Mouse (Mus musculus) hindbrain, postnatal 0 days (tissue): ENCODE data around the gene Tekt4. TPM values are rescaled to one million over a fixed set of nuclear protein-coding genes. Genes with fewer than 3 reads are reported as not detected.

Source experiments
- ATAC-seq: fragments of 200-750 bp; cut with Nextera tagmentation; 2 replicates; pipeline ENCODE4 v1.8.0; 2017; ENCODE audit warnings: mild to moderate bottlenecking, moderate TSS enrichment, moderate library complexity
- DNase-seq: peaks from one replicate; pipeline ENCODE4 v3.0.0-alpha.2; 2015; ENCODE audit warnings: low spot score
- H3K27ac ChIP-seq: fragments of 300-500 bp; sonication (generic); 2 replicates; pipeline ENCODE4 v1.5.1; 2014; ENCODE audit warnings: mild to moderate bottlenecking
- H3K27me3 ChIP-seq: fragments of 300-500 bp; sonication (generic); 2 replicates; pipeline ENCODE4 v1.6.1; 2014; ENCODE audit warnings: low read length, mixed read lengths; ENCODE audit not compliant: insufficient read depth
- H3K36me3 ChIP-seq: fragments of 300-500 bp; sonication (generic); 2 replicates; pipeline ENCODE4 v1.6.1; 2014; ENCODE audit warnings: low read length, mixed read lengths; ENCODE audit not compliant: insufficient read depth
- H3K4me1 ChIP-seq: fragments of 300-500 bp; sonication (generic); 2 replicates; pipeline ENCODE4 v1.6.1; 2014; ENCODE audit warnings: antibody characterized with exemption, low read length, mixed read lengths; ENCODE audit not compliant: insufficient read depth
- H3K4me2 ChIP-seq: fragments of 300-500 bp; sonication (generic); 2 replicates; pipeline ENCODE4 v1.6.1; 2014; ENCODE audit warnings: low read depth, mild to moderate bottlenecking, low read length, moderate library complexity, mixed read lengths
- H3K4me3 ChIP-seq: fragments of 300-500 bp; sonication (generic); 2 replicates; pipeline ENCODE4 v1.5.1; 2014; ENCODE audit warnings: low read length
- H3K9ac ChIP-seq: fragments of 300-500 bp; sonication (generic); replicated peaks from 2 replicates; pipeline ENCODE4 v1.6.1; 2014; ENCODE audit warnings: mild to moderate bottlenecking, low read length, moderate library complexity, mixed read lengths
- H3K9me3 ChIP-seq: fragments of 300-500 bp; sonication (generic); 2 replicates; pipeline ENCODE4 v1.6.1; 2016; ENCODE audit warnings: low read length, mixed read lengths
- CTCF ChIP-seq: IDR thresholded peaks from 2 replicates; pipeline ENCODE4 v1.5.1; 2016; ENCODE audit warnings: antibody characterized with exemption, control low read depth, low read depth
- WGBS: fragments of 180-500 bp; shearing (Covaris S2); extraction: QIAGEN DNeasy Blood & Tissue Kit; methylation state at CpG from one replicate; pipeline ENCODE4 v1.1.7; 2014; 5-methylcytosine and 5-hydroxymethylcytosine counted together
- polyA plus RNA-seq: library from polyadenylated mRNA; unstranded; fragments of >200 nt; fragmentation: Nextera tagmentation; extraction: Ambion mirVana; gene quantifications from 2 replicates; pipeline ENCODE4 v1.2.1, GENCODE M21; 2015
- total RNA-seq: library from RNA; depleted of rRNA; stranded (reverse); fragments of >200 nt; gene quantifications from 2 replicates; pipeline ENCODE4 v1.2.3, GENCODE M21; 2014

Tekt4 gene
- total and polyA plus RNA-seq, 2 experiments from 2014 or later, result 2.3 to 7.4 TPM

DNA sequence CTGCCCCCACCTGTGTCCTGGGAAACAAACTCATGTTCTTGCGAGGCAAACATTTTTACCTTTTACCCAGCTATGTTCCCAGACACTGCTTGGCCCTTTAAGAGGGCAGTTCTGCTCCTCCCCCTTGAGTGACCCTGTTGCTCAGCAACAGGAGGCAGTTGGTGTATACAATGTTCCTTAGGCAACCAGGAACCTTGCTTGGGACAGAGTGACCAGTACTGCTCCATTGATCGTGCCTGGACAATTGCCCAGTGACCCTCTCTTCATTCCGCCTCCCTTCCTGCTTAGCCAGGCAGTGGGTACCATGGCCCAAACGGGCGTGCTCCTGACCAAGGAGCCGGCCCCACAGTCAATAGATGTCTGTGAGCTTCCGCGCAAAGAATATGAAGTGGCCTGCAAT lies 17.0 kb downstream of the Tekt4 start:
- H3K9ac ChIP-seq, result no peak overlapping the region
- H3K4me1 ChIP-seq, result no peaks in the 10 kb centered on the region
- TF ChIP-seq CTCF, result no peak
- H3K27me3 ChIP-seq, result peaks cover 16% of the 10 kb centered on the region; the same call in 1 of the 2 replicates
- DNase-seq (peak; percentile 78), ATAC-seq (peak; percentile 72)
- H3K27ac ChIP-seq, result peak overlapping the region; percentile 51; the same call in 1 of the 2 replicates
- 0 out of 2 replicates have a peak overlapping the region, but pooled peaks have one; percentile 19 for H3K4me2 ChIP-seq
- H3K36me3 ChIP-seq, result no peaks in the 10 kb centered on the region
- WGBS, result 22% methylated on average over 8 of the region's 8 CpGs
- no peaks in the 10 kb centered on the region for H3K9me3 ChIP-seq
- no peak overlapping the region for H3K4me3 ChIP-seq

DNA sequence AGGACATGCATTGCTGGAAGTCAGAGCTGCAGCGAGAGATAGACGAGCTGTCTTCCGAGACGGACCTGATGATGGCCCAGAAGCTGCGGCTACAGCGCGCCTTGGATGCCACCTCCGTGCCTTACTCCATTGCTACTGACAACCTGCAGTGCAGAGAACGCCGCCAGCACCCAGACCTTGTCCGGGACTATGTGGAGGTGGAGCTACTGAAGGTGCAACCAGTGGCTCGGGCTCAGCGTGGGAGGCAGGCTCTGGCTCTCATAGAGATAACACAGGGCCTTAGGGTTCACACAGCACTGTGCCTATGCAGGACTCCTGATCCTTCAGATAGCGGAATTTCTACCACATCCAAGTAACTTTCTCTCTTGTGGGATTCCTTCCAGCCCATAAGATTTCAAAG lies 17.6 kb downstream of the Tekt4 start:
- Histone ChIP-seq H3K4me1 (no peaks in the 10 kb centered on the region), H3K9me3 (no peaks in the 10 kb centered on the region), H3K4me2 (0 out of 2 replicates have a peak overlapping the region, but pooled peaks have one; percentile 19), H3K27ac (peak overlapping the region; percentile 51; the same call in 1 of the 2 replicates), H3K9ac (no peak overlapping the region), H3K4me3 (no peak overlapping the region), H3K27me3 (peaks cover 16% of the 10 kb centered on the region; the same call in 1 of the 2 replicates), H3K36me3 (no peaks in the 10 kb centered on the region)
- WGBS, result 61% methylated on average over 14 of the region's 14 CpGs
- no peak for ATAC-seq
- no peak for TF ChIP-seq CTCF
- no peak for DNase-seq

DNA sequence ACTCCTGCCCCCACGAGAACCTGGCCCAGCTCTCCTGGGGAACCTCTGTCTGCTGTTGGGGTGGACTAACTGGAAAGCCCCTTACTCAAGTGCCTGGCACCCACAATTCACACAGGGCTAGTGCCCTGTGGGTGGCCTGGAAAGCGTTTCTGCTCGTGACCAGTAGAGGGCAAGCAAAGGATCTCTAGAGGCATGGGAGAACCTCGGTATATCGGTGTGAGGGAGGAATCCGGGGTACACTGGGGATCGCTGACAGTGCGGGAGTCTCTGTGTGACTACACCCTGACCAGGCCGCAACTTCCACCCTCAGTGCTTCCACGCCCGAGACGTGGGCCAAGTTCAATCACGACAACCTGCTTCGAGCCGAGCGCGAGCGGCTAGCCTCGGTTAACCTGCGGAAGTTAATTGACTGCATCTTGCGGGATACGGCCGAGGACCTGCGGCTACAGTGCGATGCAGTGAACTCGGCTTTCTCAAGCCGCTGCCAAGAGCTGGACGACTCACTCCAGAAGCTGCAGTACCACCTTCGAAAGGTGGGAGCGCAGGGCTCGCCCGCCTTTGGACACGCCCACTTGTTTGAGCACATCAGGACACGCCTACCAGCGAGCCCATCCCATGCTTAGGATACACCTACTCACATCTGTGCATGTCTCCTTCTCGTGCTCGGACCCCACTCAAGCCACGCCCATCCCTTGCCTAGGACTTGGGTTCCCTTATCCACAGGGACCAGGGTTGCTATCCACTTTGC lies 20.1 kb downstream of the Tekt4 start:
- WGBS, result 2% methylated on average over 38 of the region's 38 CpGs
- Histone ChIP-seq H3K27ac (no peak overlapping the region), H3K27me3 (peaks cover 16% of the 10 kb centered on the region; the same call in 1 of the 2 replicates), H3K4me3 (peak overlapping the region; percentile 30), H3K9ac (peak overlapping the region; percentile 41; the same call in 1 of the 2 replicates), H3K9me3 (no peaks in the 10 kb centered on the region), H3K4me2 (peak overlapping the region; percentile 66), H3K36me3 (no peaks in the 10 kb centered on the region), H3K4me1 (no peaks in the 10 kb centered on the region)
- ATAC-seq (peak; percentile 67), DNase-seq (peak; percentile 83)
- TF ChIP-seq CTCF, result peak; percentile 71

DNA sequence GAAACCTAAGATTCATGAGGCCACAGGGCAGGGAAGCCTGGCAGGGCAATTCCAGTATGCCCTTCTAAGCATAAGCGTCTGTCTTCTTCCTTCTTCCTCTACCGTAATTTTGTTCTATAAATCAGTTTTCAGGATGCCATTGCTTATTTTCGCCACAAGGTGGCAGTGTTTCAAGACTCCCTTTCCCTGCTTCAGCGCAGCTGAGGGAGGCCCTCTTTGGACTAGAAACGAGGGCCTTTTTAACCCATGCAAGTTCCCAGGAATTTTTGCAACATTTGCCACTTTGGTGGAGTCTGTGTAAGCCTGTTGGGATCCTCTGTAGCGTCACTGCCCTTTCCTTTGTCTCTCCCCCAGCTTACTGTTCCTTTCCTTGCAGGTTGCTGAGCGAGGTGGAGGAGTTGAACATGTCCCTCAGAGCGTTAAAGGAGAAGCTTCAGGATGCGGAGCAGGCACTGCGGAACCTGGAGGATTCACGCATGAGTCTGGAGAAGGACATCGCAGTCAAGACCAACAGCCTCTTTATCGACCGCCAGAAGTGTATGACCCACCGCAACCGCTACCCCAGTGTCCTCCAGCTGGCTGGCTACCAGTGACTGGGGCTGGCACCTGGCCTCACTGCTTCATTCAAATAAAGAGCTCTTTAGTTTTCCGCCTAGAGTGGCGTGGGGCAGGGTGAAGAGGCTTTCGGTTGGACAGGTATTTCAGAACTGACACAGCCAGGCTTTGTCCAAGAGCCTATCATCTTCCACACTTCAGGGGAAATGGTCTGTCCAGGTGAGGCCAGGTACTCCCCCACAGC lies 21.7 kb downstream of the Tekt4 start:
- WGBS, result 30% methylated on average over 19 of the region's 19 CpGs
- H3K4me1 ChIP-seq, result no peaks in the 10 kb centered on the region
- 0 out of 2 replicates have a peak, but pooled peaks have one; percentile 14 for ATAC-seq
- H3K4me2 ChIP-seq, result no peak overlapping the region
- peak; percentile 84 for DNase-seq
- H3K27ac ChIP-seq, result no peak overlapping the region
- H3K9me3 ChIP-seq, result no peaks in the 10 kb centered on the region
- H3K9ac ChIP-seq, result no peak overlapping the region
- peaks cover 16% of the 10 kb centered on the region; the same call in 1 of the 2 replicates for H3K27me3 ChIP-seq
- no peak overlapping the region for H3K4me3 ChIP-seq
- TF ChIP-seq CTCF, result peak; percentile 91
- no peaks in the 10 kb centered on the region for H3K36me3 ChIP-seq

DNA sequence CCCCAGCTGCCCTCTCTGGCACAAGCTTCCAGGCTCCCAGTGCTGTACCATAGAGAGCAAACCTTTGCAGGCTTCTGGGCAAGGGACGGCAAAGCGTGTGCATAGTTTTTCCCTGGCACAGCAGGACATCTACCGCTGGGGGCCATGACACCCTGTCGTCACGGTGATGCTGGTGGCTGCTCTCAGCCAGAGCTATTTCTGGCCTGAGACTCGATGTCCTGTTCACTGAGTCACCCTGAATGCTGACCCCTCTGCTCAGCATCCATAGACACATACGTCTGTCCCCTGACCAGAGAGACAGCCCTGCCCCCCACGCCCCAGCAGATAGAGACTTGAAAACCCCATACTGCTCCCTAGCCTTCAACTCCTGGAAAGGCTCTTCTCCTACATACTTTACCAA lies 25.7 kb downstream of the Tekt4 start:
- 36% methylated on average over 8 of the region's 8 CpGs for WGBS
- no peaks in the 10 kb centered on the region for H3K9me3 ChIP-seq

DNA sequence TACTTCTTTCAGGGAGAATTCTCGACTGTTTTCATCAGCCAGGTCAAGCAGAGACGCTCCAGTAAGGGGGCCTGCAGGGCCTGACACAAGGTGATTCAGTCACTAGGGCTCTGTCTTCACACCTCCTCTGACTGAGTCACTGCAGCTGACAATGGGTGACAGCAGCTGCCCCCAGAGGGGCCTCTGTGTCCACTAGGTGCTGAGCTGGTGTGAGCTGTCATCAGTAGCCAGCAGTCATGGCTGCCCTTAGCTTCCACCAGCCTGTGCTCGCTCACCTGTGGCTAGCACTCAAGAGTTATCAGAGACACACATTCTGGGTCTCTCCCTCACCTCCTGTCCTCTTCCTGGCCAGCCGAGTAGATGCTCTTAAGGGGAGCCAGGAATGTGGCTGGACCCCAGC lies 26.4 kb downstream of the Tekt4 start:
- H3K27me3 ChIP-seq, result no peaks in the 10 kb centered on the region
- no peak overlapping the region for H3K4me3 ChIP-seq
- 73% methylated on average over 4 of the region's 4 CpGs for WGBS
- DNase-seq (no peak), ATAC-seq (no peak)
- no peak overlapping the region for H3K4me2 ChIP-seq
- no peaks in the 10 kb centered on the region for H3K36me3 ChIP-seq
- no peak overlapping the region for H3K9ac ChIP-seq
- no peaks in the 10 kb centered on the region for H3K9me3 ChIP-seq
- no peaks in the 10 kb centered on the region for H3K4me1 ChIP-seq
- H3K27ac ChIP-seq, result no peak overlapping the region
- no peak for TF ChIP-seq CTCF

More for the DNA sequence above, 25.7 kb downstream of the Tekt4 start:
- no peak for ATAC-seq
- no peak for DNase-seq
- no peak overlapping the region for H3K4me3 ChIP-seq
- no peaks in the 10 kb centered on the region for H3K4me1 ChIP-seq
- TF ChIP-seq CTCF, result no peak
- no peak overlapping the region for H3K9ac ChIP-seq
- no peak overlapping the region for H3K4me2 ChIP-seq
- H3K36me3 ChIP-seq, result no peaks in the 10 kb centered on the region
- H3K27me3 ChIP-seq, result 0 out of 2 replicates have a peak, but pooled peaks cover 5% of the 10 kb centered on the region
- no peak overlapping the region for H3K27ac ChIP-seq
